Mouse (Mus musculus): Measurements from ENCODE around the gene Nxpe5.

DNA sequence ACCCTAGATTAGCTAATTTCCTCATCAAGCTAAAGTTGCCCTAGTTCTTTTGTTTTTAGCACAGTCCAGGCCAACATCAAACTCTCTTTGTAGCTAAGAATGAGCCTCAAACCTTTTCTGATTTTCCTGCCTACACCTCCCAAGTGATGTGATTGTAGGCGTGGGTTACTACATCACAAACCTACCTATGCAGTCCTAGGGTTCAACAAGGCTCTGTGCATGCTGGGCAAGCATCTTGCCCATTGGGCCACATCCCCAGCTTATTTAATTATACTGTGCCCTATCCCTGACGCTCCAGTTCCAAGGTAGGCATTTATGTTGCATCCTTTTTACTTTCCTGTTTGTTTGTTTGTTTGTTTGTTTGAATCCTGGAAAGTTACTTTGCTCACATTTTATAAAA lies at the start of gene Nxpe5:
- TF ChIP-seq CTCF (IDR thresholded peaks at IDR 0.05; ENCODE audit: extremely low read depth, insufficient read length, insufficient replicate concordance, low read depth, low read length) = no peak
- no peak for TF ChIP-seq POLR2A (IDR thresholded peaks at IDR 0.05; ENCODE audit: low read depth, low read length)

All from small intestine, adult 2 months (tissue).